Mouse (Mus musculus) layer of hippocampus, postnatal 36 days (tissue): ENCODE data around the gene Gm5936. TPM values are rescaled to one million over a fixed set of nuclear protein-coding genes. Genes with fewer than 3 reads are reported as not detected.
A peak's percentile ranks its signal among the peaks of the same experiment; 100 is the strongest.
"Not testable (repeated sequence)": the region's sequence is repeated elsewhere in the genome, so short reads cannot be mapped to it uniquely, and the experiment has no call there.

Experiments used
- DNase-seq, 2 experiments: peaks; one replicate each; pipeline ENCODE4 v3.0.0; 2022
- total RNA-seq, 2 experiments: library from RNA; stranded (reverse); gene quantifications; 2 replicates each; pipeline ENCODE4 v1.2.3; 2021

The Gm5936 gene
- under 1 TPM in 1 of 2 experiments, not detected in 1; 0.56 TPM for total RNA-seq

GRCm38 (mm10) chrX:74836842-74837522, at the start of gene Gm5936:
Gene Gm5936 (plus strand): TSS chrX:74837196.
- DNase-seq: peak; percentile 12 to 29

- DNase-seq: not testable (repeated sequence)
Measured at GRCm38 (mm10) chrX:74856104-74856503, 19.1 kb downstream of the Gm5936 start.

GRCm38 (mm10) chrX:74880123-74880522, 43.1 kb downstream of the Gm5936 start:
- peak; percentile 4 to 36 for DNase-seq

Other genes starting within 250 kb of the Gm5936 start
- gene Olfr1325, start 244.5 kb upstream of the Gm5936 start, total RNA-seq: not detected
- gene Gm5640, start 191.6 kb upstream of the Gm5936 start, total RNA-seq: under 1 TPM; 0.52 to 0.53 TPM
- not detected for gene Gm6890, start 96.3 kb upstream of the Gm5936 start, total RNA-seq
- 1 to 10 TPM; 1.6 to 2.4 TPM for gene Gab3, start 248.3 kb downstream of the Gm5936 start, total RNA-seq